Mouse (Mus musculus): Measurements from ENCODE around the gene Cbarp.
A peak's percentile ranks its signal among the peaks of the same experiment; 100 is the strongest.

The Cbarp gene

GRCm38 (mm10) chr10:80156002-80156751, 15.5 kb upstream of the Cbarp start:
- DNase-seq, result no peak

GRCm38 (mm10) chr10:80155277-80155676, 14.6 kb upstream of the Cbarp start:
- DNase-seq, result no peak

- DNase-seq, result no peak
These were observed 13.7 kb upstream of the Cbarp start for GRCm38 (mm10) chr10:80154384-80154783.

GRCm38 (mm10) chr10:80153713-80154112, 13.1 kb upstream of the Cbarp start:
- DNase-seq, result no peak

GRCm38 (mm10) chr10:80152873-80153260, 12.2 kb upstream of the Cbarp start:
- DNase-seq, result peak; percentile 48

GRCm38 (mm10) chr10:80152071-80152872, 11.6 kb upstream of the Cbarp start:
- peak; percentile 72 for DNase-seq

- peak; percentile 77 for DNase-seq
These were observed 10.8 kb upstream of the Cbarp start for GRCm38 (mm10) chr10:80151211-80152034.

- DNase-seq, result peak; percentile 91
These were observed 9.9 kb upstream of the Cbarp start for GRCm38 (mm10) chr10:80150226-80151210.

- DNase-seq, result peak; percentile 99
These were observed 8.9 kb upstream of the Cbarp start for GRCm38 (mm10) chr10:80149291-80150225.

- DNase-seq, result peak; percentile 95
These were observed 8.1 kb upstream of the Cbarp start for GRCm38 (mm10) chr10:80148610-80149290.

- DNase-seq, result peak; percentile 79
These were observed 7.3 kb upstream of the Cbarp start, which contains the start of gene Midn for GRCm38 (mm10) chr10:80147719-80148601. Midn (plus strand) TSS chr10:80148272.

GRCm38 (mm10) chr10:80147146-80147718, 6.6 kb upstream of the Cbarp start:
- DNase-seq, result no peak

GRCm38 (mm10) chr10:80146568-80147011, 6.0 kb upstream of the Cbarp start:
- DNase-seq, result no peak

GRCm38 (mm10) chr10:80145896-80146295, 5.3 kb upstream of the Cbarp start:
- no peak for DNase-seq

- DNase-seq, result peak; percentile 84
These were observed 4.5 kb upstream of the Cbarp start for GRCm38 (mm10) chr10:80144864-80145838.

GRCm38 (mm10) chr10:80144159-80144558, 3.5 kb upstream of the Cbarp start:
- DNase-seq, result no peak

- no peak for DNase-seq
These were observed 3.0 kb upstream of the Cbarp start for GRCm38 (mm10) chr10:80143664-80144063.
